Mouse (Mus musculus): Measurements from ENCODE around the gene Robo1. TPM values are rescaled to one million over a fixed set of nuclear protein-coding genes. Genes with fewer than 3 reads are reported as not detected.

The Robo1 gene
- total RNA-seq, 4 experiments from 2014 or later: 48.7 to 62.3 (median 50.6) TPM

DNA sequence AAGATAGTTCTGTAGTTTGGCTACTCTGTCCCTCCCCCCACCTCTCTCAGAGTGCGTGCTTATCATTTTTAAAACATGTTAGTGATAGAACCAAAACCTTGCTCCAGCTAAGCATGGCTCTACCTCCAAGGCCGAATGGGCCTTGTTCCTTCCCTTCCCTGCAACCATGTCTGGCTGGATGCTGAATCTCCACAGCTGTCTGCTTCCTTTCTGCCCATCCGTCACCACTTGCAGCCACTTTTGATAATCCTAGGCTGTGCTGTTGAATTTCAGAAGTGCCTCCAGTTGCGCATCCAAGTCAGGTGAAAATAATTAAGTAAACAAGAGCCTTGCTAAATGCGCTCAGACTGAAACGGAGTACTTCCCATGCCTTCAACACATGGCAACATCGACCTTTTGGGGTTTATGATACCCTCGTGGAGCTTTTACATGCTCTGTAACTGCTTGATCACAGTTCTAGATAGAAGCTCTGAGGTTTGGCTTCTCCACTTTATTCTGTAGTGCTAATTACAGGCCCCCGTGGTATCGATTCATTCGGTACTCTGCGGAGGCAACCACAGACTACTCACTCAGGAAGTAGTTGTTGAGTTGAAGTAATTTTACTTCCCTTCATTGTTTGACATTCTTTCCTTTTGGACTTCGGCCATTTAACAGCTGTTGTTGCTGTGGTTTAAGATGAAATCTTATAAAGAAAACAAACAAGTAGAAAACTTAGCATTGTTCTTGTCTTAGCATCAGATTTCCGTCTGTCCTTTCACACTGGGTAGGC is 413.8 kb downstream of the Robo1 start:
- no peak for DNase-seq (ENCODE audit: low spot score in 2 of 2)

DNA sequence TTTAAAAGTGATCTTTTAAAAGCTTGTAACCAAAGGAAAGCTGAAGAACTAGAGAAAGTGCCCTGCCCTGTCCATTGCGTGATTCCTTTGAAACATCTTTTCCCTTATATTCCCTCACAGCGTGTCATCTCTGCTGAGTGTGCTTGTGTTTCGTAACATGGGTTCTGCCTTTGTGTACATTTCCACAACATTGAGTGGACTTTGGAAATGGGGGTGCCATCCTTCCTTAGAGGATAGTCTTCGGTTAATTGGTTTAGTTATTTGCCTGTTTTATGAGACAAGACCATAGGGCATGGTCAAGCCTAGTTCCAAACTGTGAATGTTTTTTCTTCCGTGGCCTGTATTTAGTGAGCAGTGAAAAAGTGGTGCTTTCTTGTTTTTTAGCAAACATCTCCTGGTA is 426.1 kb downstream of the Robo1 start:
- no peak for DNase-seq (ENCODE audit: low spot score in 2 of 2)

DNA sequence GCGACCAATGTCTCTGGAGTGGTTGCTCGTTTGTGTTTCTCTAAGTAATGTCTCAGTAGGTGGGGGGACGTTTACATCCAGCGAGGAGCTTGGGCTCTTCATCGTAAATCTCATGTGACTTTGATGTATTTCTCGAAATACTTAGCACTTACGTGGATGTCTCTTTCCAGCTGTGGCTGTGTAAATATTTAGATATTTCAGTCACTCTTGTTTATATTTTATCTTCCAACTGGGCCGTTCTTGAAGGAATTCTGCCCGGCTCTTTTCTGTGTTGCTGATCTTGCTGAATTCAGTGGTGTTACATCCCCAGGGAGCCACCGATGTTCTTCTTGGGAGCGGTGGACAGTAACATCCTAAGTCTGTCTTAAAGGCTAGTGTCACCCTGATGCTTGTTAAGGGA is 427.1 kb downstream of the Robo1 start:
- DNase-seq (ENCODE audit: low spot score in 2 of 2): no peak

DNA sequence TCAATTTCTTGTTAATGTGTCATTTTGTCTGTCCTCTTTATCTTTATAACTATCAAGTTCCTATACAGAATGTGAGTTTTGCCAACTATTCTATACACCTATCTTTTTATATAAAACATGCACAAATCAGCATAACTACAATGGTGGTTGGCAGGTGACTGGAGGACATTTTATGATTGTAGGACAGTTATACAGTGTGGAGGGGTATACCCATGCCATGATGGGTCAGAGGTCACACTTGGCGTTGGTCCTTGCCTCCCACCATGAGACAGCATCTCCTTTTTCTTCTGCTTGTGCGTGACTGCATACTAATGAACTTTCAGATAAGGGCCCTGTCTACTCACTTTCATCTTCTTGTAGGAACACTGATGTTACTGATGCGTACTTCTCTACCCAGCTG is 427.5 kb downstream of the Robo1 start:
- no peak for DNase-seq (ENCODE audit: low spot score in 2 of 2)

DNA sequence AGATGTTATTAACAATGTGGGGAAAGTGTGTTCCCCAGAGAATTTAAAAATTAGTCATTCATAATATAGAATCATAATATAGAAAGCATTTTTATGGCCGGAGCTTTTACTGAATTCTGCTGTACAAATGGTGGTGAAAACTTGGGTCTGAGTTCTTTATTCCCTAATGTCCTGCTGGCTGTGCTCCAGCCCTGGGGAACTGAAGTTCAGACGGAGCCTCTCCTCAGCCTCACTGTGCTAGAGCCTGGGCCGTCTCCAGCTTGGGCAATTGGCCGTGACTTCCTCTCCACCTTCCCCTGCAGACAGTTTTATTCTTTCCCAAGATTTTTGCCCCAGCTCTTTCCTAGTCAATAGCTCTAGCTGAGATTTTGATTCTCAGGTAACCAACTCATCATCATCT is 429.0 kb downstream of the Robo1 start:
- no peak for DNase-seq (ENCODE audit: low spot score in 2 of 2)

DNA sequence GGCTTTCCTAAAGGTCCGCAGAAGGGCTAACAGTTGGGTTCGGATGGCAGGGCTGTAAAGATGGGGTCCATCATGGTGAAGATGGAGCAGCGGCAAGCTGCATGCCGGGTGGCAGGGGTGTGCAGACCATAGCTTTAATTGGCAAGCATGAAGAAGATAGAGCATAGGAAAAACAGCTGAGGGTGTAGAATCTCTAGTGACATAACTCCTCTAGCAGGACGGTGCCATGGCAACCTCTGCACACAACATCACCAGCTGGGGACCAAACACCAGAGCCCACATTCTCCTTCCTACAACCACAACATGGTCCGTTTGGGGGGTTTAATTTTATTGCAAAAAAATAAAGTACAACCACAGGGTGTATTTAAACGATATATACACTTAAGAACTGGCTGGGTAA is 432.1 kb downstream of the Robo1 start:
- DNase-seq (ENCODE audit: low spot score in 2 of 2): no peak

DNA sequence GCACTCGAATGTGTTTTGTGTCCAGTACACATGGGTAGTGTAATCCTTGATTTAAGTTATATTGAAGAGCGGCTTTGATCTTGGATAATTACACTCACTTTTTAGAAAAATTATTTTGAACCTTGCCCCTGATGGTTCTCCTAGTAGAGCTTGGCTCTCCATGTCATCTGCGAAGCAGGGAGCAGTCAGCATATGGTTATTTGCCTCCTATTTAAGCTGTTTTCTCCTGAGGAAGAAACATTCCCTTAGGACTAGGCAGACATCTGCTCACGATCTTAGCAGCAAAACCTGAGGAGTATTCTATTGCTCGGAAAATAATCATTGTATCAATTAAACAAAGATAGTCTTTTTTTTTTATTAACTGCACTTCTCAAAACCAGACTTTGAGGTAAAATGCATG is 439.6 kb downstream of the Robo1 start:
- no peak for DNase-seq (ENCODE audit: low spot score in 2 of 2)

DNA sequence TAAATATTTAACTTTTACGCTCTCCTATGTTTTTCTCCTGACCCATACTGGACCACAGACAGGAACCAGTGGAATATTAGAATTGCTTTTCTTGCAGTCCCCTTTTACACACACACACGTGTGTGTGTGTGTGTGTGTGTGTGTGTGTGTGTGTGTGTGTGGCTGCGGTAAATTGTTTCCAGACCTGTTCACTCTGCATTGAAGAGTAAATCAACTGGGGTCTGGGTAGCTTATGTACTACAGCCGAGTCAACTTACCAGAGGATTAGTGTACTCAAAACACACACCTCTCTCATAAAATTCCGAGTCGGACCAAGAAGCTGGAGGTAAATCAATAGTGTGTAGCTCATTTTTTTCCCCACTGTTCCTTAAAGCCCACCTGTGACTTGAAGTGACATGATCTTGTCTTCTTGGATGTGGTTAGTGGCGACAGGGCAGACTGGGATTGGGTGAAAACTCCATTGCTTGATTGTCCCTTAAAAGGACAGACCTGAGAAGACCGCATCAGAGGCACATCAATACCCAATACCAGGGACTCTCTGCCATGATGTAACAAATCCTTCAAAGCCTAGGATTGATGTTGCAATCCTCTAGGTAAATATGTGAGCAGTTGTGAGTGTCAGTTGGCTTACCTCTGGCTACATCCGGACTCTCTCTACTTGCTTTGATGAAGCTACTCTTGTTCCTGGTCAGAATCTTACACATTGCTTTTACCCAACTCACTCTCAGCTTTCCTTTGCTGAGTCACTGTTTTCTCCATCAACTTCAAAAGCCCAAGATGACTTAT is 457.2 kb downstream of the Robo1 start:
- DNase-seq (ENCODE audit: low spot score in 2 of 2): no peak

DNA sequence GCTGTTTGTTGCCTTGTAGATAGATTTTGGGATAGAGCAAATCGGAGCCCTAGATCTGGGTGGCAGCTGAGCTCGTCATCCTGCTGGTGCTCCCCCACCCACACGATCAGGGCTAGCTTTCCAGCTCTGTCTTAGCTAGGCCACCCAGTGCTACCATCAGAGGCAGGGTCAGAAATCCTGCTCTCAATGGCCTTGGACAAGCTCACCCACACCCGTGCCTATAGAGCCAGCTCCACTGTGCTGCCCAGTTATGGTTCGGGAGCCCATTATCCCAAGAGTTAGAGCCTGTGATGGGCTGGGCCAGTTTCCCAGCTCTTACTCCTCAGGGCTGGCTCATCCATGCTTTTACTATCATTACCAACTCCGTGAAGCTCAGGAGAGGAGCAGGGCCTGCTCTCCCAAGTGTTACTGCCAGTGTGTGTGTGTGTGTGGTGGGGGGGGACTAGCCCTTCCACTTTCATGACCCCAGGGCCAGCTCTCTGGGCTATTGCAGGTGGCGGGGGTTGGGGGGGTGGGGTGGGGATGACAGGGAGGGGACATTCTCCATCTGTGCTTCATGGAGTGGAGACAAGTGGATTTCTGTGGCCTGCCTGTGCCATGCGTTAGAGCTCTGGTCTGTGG is 461.2 kb downstream of the Robo1 start:
- no peak for DNase-seq (ENCODE audit: low spot score in 2 of 2)

DNA sequence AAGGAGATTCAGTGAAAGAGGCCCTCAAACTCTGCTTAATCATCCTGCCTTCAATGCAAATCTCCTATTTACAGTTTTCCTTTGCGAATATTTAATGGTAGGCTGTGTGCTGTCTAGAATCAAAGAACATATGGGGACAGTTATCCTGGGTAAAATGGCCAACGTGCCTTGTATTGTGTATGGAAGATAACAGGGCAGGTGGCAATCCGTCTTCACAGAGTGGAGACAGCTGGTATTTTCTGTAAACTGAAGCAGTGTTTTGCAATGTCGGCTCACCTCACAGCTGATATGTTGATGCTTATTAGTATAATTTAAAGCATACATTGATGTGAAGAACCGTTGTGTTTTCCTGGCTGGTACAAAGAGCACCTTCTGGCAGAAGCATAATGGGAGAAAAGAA is 464.2 kb downstream of the Robo1 start:
- DNase-seq (ENCODE audit: low spot score in 2 of 2): no peak

DNA sequence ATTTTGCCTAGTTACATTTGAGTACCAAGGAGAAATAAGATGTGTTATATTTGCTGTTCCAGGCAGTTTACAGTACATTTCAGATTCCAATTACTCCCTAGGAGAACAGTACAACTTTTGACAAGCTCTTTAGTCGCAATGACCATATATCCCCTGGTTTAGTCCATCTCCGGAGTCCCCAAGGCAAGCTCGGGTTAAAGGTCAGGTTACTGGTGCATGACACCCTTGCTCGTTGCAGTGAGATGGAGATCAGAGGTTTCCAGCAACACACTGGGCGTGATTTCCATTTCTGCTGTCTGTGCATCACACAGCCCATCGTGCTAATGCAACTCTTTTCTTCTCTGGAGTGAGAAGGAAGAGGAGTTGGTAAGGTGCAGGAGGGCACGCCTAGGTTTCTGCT is 464.9 kb downstream of the Robo1 start:
- no peak for DNase-seq (ENCODE audit: low spot score in 2 of 2)

DNA sequence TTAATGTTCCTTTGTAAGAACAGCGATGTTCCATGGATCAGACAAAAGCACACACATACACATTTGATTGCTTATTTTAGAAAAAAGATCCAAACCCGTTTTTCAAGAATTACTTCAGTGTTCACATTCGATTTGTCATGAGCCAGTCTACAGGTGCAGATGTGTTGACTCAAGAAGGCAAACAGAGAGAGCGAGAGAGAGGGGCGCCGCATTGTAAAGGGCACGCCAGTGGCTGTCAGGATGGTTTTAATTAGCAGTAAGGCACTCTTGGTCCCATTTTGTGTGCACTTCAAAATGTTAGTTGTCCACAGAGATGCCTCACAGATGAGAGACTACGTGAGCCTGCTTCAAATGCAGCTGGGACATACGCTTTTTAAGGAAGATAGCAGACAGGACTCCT is 470.4 kb downstream of the Robo1 start:
- no peak for DNase-seq (ENCODE audit: low spot score in 2 of 2)

DNA sequence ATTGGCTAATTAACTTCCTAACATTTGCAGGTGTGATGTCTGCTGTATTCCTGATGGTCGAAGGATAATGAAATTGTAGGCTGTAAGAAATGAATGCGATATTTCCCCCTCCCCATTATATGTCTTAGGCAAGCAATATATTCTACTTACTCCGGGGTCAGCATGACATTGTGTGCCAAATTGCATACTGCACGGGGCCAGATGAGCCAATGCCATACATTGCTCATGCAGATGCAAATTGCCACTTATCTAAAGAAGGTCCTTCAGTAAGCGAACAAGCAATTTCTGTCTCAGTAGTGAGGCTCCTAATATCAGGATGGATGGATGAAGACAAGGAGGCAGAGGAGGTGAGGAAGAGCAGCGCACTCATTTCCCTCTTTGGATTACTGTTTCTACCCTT is 474.1 kb downstream of the Robo1 start:
- DNase-seq (ENCODE audit: low spot score in 2 of 2): no peak

DNA sequence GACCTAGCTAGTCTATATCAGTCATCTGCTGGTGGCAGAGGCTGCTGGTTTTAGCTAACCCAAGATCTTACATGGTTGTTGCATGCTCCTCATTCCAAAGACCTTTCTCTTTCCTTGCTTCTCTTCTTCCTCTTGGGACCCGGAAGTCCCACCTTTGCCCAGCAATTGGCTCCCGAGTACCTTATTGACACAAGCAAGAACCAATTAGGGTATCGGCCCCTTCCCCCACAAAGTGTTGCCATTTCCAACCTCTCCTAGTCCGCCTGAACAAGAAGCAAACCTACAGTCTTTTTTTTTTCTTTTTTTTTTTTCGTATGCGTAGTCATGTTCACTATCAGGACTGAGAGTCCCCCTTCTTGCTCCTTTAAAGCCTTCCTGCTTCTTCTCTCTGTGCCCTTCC is 478.0 kb downstream of the Robo1 start:
- no peak for DNase-seq (ENCODE audit: low spot score in 2 of 2)

DNA sequence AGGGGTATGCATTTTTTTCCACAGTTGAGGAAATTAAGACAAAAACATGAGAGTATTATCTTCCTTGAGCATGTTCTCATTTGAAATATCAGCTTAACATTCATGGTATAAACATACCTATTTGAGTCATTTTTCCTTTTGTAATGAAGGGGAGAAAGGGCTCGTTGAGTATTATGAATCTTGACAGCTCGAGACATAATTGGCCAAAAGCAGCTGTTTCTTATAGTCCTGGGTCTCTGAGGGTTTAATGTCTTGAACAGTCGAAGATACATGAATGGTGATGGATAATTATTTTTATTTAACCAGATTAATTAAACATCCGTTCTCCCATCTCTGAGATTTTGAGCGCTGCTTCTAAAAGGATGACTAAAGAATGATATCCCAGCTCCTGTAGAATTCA is 478.5 kb downstream of the Robo1 start:
- DNase-seq (ENCODE audit: low spot score in 2 of 2): no peak

DNA sequence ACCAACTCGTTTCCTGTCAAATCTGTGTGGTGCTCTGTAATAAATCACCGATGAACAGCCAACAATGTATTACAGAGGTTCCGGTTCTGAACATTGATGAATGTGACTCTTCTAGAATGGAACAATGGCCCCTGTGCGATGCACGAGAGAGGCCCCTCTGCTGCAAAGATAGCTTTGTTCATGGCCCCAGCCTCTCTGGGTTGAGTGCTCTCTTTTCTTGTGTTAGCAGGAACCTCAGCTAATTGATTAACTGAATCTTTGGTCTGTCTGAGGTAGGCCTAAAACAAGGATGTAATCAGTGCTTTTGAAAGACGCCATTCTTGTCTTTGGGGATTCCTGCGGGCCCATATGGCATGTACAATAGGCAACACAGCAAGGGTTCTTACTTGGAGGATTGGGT is 479.9 kb downstream of the Robo1 start:
- DNase-seq (ENCODE audit: low spot score in 2 of 2): no peak

DNA sequence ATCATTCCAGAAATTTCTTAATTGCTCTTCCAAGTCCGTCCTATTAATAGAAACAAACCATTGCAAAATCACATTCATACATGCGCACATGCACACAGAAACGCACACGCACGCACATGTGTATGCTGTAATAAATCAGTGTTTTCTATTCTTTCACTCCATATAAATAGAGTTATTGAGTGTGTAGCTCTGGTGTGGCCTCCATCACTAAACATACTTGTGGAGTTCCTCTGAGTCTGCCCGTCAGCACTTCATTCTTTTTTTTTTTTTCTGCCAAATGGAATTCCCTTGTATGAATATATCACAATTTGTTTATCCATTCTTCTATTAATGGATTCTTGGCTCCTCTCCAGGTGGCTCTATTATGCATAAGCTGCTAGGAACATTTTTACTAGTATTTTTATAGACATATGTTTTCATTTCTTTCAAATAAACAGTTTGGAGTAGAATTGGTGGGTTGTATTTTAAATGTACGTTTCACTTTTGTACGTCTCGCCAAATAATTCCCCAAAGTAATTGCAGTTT is 483.1 kb downstream of the Robo1 start:
- DNase-seq (ENCODE audit: low spot score in 2 of 2): no peak

DNA sequence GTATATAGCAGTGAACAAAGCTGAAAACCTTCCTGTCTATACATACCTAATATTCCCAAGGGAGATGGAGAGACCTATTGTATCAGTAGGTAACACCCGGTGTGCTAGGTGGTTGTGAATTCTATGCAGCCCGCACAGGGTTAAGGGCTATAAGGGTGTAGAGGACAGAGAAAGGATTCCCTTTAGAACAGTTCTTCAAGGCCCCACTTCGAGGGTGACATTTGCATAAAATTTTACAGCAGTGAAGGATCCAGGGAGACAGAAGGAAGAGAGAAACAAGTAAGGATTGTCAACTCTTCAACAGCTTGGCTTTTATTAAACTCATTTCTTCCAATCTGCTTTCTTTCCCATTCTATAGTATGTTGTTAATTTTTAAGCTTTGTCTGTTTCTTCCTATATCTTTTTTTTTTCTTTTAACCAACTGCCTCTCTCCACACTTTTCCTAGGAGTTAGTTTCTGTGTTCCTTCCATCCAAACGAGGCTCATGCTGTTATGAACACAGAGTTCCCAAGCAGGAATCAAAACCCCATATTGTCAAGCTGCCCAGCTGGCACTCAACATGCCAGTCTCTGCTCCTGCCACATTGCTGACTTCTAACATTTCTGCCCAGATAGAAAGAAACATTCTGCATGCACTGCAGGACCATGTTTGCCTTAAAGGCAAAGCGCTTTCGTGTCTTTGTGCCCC is 486.7 kb downstream of the Robo1 start:
- DNase-seq (ENCODE audit: low spot score in 2 of 2): peak; percentile 54 to 75

DNA sequence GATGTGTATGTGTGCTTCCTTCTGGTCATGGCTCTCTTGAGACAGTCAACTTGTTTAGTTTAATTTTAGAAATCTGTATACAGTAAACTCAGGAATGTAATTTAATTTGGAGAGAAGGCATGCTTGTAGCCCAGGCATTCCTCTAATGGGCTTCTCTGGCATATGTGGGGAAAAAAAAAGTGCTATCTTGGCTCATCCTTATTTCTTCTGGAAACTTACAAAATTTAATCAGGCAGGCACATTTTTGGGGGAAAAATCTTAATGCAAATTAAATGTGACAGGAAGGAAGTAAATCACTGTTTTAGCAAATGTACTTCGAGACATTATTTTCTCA is 487.2 kb downstream of the Robo1 start:
- no peak for DNase-seq (ENCODE audit: low spot score in 2 of 2)

DNA sequence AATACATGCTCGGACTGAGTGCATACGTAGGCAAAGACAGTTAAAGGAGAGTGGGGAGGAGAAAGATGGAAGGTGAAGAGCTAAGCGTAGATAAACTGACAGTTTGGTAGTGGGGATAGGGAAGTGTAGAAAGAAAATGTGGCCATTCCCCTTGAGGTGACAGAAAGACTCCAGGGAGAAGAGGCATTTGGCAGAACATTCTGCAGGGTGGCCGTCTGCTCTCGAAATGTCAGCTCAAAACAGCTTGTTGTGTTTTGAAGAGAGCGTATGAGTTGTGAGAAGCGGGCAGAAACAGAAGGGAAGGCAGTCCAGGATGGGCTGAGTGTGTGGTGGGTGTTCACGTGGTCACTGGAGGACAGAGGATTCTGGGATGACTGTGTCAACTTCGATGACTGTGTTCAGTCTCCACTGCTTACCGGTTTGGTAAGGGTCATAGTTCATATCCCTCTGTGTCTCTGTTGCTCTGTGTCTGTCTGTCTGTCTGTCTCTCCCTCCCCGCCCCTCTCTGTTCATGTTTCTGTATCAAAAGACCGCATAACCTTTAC is 490.4 kb downstream of the Robo1 start:
- DNase-seq (ENCODE audit: low spot score in 2 of 2): no peak

DNA sequence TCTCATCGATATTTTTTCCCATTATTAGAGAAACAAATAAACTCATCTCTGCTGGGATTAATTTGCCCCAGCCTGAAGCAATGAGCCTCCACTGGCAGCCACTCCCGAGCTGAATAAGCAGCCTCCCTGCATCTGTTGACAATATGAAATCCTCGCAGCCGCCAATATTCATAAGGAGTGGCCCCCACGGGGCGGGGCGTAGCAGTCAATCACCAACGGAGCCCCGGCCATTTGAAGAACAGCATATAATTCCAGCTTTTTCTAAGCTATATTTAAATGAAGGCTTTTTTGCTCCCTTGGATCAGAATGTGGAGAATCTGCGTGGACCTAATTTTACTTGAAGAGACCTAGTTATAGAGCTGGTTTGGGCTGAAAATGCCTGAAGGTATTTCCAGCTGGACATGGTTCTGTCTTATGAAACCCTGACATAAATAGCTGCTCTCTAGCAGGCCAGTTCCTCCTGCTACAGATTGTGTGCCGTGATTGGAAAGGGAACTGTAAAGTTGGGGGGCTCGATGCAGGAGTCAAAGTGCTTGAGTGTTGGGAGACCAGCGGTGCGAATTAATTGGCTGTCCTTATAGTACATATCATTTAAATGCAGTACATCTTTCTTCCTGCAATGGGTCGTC is 492.1 kb downstream of the Robo1 start:
- DNase-seq (ENCODE audit: low spot score in 2 of 2): peak; percentile 40 to 42
